Mouse (Mus musculus): ENCODE measurements at regions not wholly inside any gene's neighbourhood (a gene's known extent, or its start where the extent isn't known, plus 50 kb on each side); places are given as distances from the start of the nearest gene placed in this dataset.
"Not testable (repeated sequence)": the region's sequence is repeated elsewhere in the genome, so short reads cannot be mapped to it uniquely, and the experiment has no call there.

DNA sequence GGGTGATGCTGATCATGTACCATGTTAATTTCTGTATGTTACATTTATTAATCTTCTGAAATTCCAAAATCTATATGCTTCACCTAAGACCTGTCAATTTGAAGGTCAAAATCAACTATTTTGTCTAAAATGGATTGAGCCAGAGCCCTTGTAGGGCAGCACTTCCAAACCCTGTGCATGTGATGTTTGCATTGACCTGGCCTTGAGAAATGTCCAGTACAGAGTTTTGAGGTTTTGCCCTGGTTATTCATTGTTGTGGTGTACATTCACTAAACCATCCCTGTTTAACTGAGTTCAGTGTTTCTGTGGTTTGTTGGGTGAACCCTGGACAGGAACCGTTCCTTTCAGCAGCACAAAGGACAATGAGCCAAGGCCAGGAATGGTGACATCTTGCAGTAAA is 392.4 kb upstream of the Gdi2 start:
- not testable (repeated sequence) for TF ChIP-seq GATA1 (IDR thresholded peaks at IDR 0.05; ENCODE audit: borderline replicate concordance, low read length); FLI1 (IDR thresholded peaks at IDR 0.05; ENCODE audit: low read length)

Measured in megakaryocyte, embryonic 14.5 days (primary cell).